Mouse (Mus musculus): ENCODE measurements at regions not wholly inside any gene's neighbourhood (a gene's known extent, or its start where the extent isn't known, plus 50 kb on each side); places are given as distances from the start of the nearest gene placed in this dataset.

GRCm38 (mm10) chr5:57316016-57316415, 401.8 kb upstream of the Pcdh7 start:
- no peak overlapping the region for H3K27ac ChIP-seq
- H3K4me3 ChIP-seq, result no peak overlapping the region
- DNase-seq (ENCODE audit: extremely low spot score in 1 of 2, low spot score in 2 of 2), result no peak
- intact Hi-C loops (cut with DNase I), result no loop called here
- TF ChIP-seq CTCF (IDR thresholded peaks at IDR 0.05), result no peak

- H3K27ac ChIP-seq, result no peak overlapping the region
- intact Hi-C loops (cut with DNase I), result loop anchor here (5.0 kb wide), 1 partner anchor 218 kb away; no protein-coding TSS in a partner anchor
- no peak for DNase-seq (ENCODE audit: extremely low spot score in 1 of 2, low spot score in 2 of 2)
- H3K4me3 ChIP-seq, result no peak overlapping the region
- TF ChIP-seq CTCF (IDR thresholded peaks at IDR 0.05), result no peak
These were observed 397.7 kb upstream of the Pcdh7 start for GRCm38 (mm10) chr5:57320028-57320427.

DNA sequence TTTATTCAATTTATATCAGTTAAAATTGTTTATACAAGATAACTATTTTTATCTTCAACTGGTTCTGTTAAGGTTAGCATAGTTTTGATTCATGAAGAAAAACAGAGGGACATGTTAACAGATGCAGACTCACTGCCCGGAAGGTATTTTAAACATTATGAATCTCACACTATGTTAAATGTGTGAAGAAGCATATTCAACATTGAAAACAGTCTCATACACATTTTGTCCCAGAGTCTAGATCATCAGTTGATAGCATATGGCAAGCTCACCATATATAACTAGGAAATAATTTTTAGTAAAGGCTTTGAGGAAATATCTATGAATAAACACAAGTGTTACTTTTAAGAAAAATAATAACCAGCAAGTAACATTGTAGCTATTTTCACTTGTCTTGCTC, 382.1 kb upstream of the Pcdh7 start:
- Histone ChIP-seq H3K4me3 (no peak overlapping the region), H3K27ac (no peak overlapping the region)
- DNase-seq (ENCODE audit: extremely low spot score in 1 of 2, low spot score in 2 of 2), result no peak
- intact Hi-C loops (cut with DNase I), result no loop called here
- no peak for TF ChIP-seq CTCF (IDR thresholded peaks at IDR 0.05)
